Mouse (Mus musculus) liver, embryonic 14.5 days (tissue): Measurements from ENCODE around the gene Ttc29. TPM values are rescaled to one million over a fixed set of nuclear protein-coding genes. Genes with fewer than 3 reads are reported as not detected.

Source experiments
- ATAC-seq: fragments of 200-750 bp; cut with Nextera tagmentation; 2 replicates; pipeline ENCODE4 v1.8.0; 2017; ENCODE audit warnings: moderate number of reproducible peaks, mild to moderate bottlenecking, moderate library complexity; ENCODE audit not compliant: insufficient read depth
- DNase-seq, 3 experiments: peaks; one replicate each; pipeline ENCODE4 v3.0.0-alpha.2; 2012 to 2013; ENCODE audit warnings: low read depth in 3 of 3, low spot score in 3 of 3
- H3K27ac ChIP-seq: fragments of 300-500 bp; sonication (generic); 2 replicates; pipeline ENCODE4 v1.5.1; 2014; ENCODE audit warnings: moderate library complexity, mild to moderate bottlenecking, control low read depth, inconsistent platforms
- H3K27me3 ChIP-seq: fragments of 300-500 bp; sonication (generic); 2 replicates; pipeline ENCODE4 v1.6.1; 2014; ENCODE audit warnings: mild to moderate bottlenecking, low read length, moderate library complexity; ENCODE audit not compliant: control insufficient read depth, insufficient read depth
- H3K36me3 ChIP-seq: fragments of 300-500 bp; sonication (generic); replicated peaks from 2 replicates; pipeline ENCODE4 v1.6.1; 2014; ENCODE audit warnings: low read depth; ENCODE audit not compliant: control insufficient read depth, insufficient read depth
- H3K4me1 ChIP-seq, 2 experiments: fragments of 200-500 bp in 1 of 2; fragments of 300-500 bp in 1 of 2; sonication (generic) in 1 of 2; replicated peaks; 2 replicates each; pipeline ENCODE4 v1.6.1; 2012 to 2014; ENCODE audit warnings: antibody characterized with exemption in 1 of 2, inconsistent platforms in 1 of 2, low read length in 1 of 2; ENCODE audit not compliant: control insufficient read depth in 2 of 2, insufficient read depth in 2 of 2
- H3K4me2 ChIP-seq: fragments of 300-500 bp; sonication (generic); 2 replicates; pipeline ENCODE4 v1.6.1; 2014; ENCODE audit warnings: low read depth, mild to moderate bottlenecking, control low read depth, moderate library complexity
- H3K4me3 ChIP-seq, 2 experiments: fragments of 200-500 bp in 1 of 2; fragments of 300-500 bp in 1 of 2; sonication (generic) in 1 of 2; 2 replicates each; pipeline ENCODE4 v1.5.1; 2012 to 2014; ENCODE audit warnings: low read depth in 2 of 2, low read length in 2 of 2, mild to moderate bottlenecking in 2 of 2, control low read depth in 1 of 2, inconsistent platforms in 1 of 2, moderate library complexity in 1 of 2; ENCODE audit not compliant: insufficient read depth in 1 of 2
- H3K9ac ChIP-seq: fragments of 300-500 bp; sonication (generic); replicated peaks from 2 replicates; pipeline ENCODE4 v1.6.1; 2014; ENCODE audit warnings: mild to moderate bottlenecking, control low read depth, moderate library complexity
- H3K9me3 ChIP-seq: fragments of 300-500 bp; sonication (generic); 2 replicates; pipeline ENCODE4 v1.6.1; 2016; ENCODE audit warnings: low read length, mixed read lengths; ENCODE audit not compliant: control insufficient read depth
- CTCF ChIP-seq: IDR thresholded peaks from 2 replicates; pipeline ENCODE4 v1.5.1; 2016; ENCODE audit warnings: antibody characterized with exemption, low read depth, control low read depth
- WGBS: fragments of 180-500 bp; shearing (Covaris S2); extraction: QIAGEN DNeasy Blood & Tissue Kit; methylation state at CpG from one replicate; pipeline ENCODE4 v1.1.7; 2014; ENCODE audit not compliant: insufficient replicate concordance; 5-methylcytosine and 5-hydroxymethylcytosine counted together
- polyA plus RNA-seq, 2 experiments: library from polyadenylated mRNA; depleted of rRNA in 1 of 2; stranded (reverse) in 1 of 2; unstranded in 1 of 2; fragments of >200 nt; fragmentation: Nextera tagmentation in 1 of 2; extraction: Ambion mirVana in 1 of 2; gene quantifications; 2 replicates each; pipeline versions ENCODE4 v1.2.1 to v1.2.3; 2012 to 2014

The Ttc29 gene
- polyA plus RNA-seq, 2 experiments = not detected

- H3K9ac ChIP-seq = no peak overlapping the region
- H3K4me1 ChIP-seq = no peaks in the 10 kb centered on the region
- ATAC-seq (no peak), DNase-seq (no peak)
- no peak for TF ChIP-seq CTCF
- H3K4me2 ChIP-seq = no peak overlapping the region
- peaks cover 13% of the 10 kb centered on the region for H3K27me3 ChIP-seq
- no peaks in the 10 kb centered on the region for H3K36me3 ChIP-seq
- H3K27ac ChIP-seq = no peak overlapping the region
- 69% methylated on average over 1 of the region's 1 CpGs for WGBS
- no peak overlapping the region for H3K4me3 ChIP-seq
- no peaks in the 10 kb centered on the region for H3K9me3 ChIP-seq
Measured at GRCm38 (mm10) chr8:78442781-78443180, 229.7 kb downstream of the Ttc29 start.

Other genes starting within 250 kb of the Ttc29 start
- gene Pou4f2, start 223.3 kb downstream of the Ttc29 start, polyA plus RNA-seq (2012; rRNA removed) = 0.06 TPM in 1 of 2 replicates, not detected in the other
- gene Pou4f2, start 223.3 kb downstream of the Ttc29 start, polyA plus RNA-seq (2014; fragmentation: Nextera tagmentation; extraction: Ambion mirVana) = not detected in 2 replicates